Mouse (Mus musculus): ENCODE measurements at regions not wholly inside any gene's neighbourhood (a gene's known extent, or its start where the extent isn't known, plus 50 kb on each side); places are given as distances from the start of the nearest gene placed in this dataset.
A peak's percentile ranks its signal among the peaks of the same experiment; 100 is the strongest.

- DNase-seq (ENCODE audit: low read depth in 2 of 2, low spot score in 2 of 2), result no peak
Observed at GRCm38 (mm10) chr13:56021716-56022115, 114.4 kb downstream of the H2afy start.

GRCm38 (mm10) chr13:56014006-56014405 lies 122.2 kb downstream of the H2afy start:
- DNase-seq (ENCODE audit: low read depth in 2 of 2, low spot score in 2 of 2), result no peak

GRCm38 (mm10) chr13:56010416-56010815 lies 125.7 kb downstream of the H2afy start:
- DNase-seq (ENCODE audit: low read depth in 2 of 2, low spot score in 2 of 2), result no peak

- no peak for DNase-seq (ENCODE audit: low read depth in 2 of 2, low spot score in 2 of 2)
Observed at GRCm38 (mm10) chr13:56006827-56007226, 129.3 kb downstream of the H2afy start.

GRCm38 (mm10) chr13:56005746-56006145 lies 130.4 kb downstream of the H2afy start:
- DNase-seq (ENCODE audit: low read depth in 2 of 2, low spot score in 2 of 2), result no peak

GRCm38 (mm10) chr13:56003724-56004393 lies 132.3 kb downstream of the H2afy start:
- no peak for DNase-seq (ENCODE audit: low read depth in 2 of 2, low spot score in 2 of 2)

GRCm38 (mm10) chr13:55995255-55995654 lies 140.9 kb downstream of the H2afy start:
- DNase-seq (ENCODE audit: low read depth in 2 of 2, low spot score in 2 of 2), result no peak

GRCm38 (mm10) chr13:55994460-55994859 lies 141.7 kb downstream of the H2afy start:
- no peak for DNase-seq (ENCODE audit: low read depth in 2 of 2, low spot score in 2 of 2)

GRCm38 (mm10) chr13:55992699-55993098 lies 143.5 kb downstream of the H2afy start:
- no peak for DNase-seq (ENCODE audit: low read depth in 2 of 2, low spot score in 2 of 2)

- DNase-seq (ENCODE audit: low read depth in 2 of 2, low spot score in 2 of 2), result no peak
Observed at GRCm38 (mm10) chr13:55991216-55991615, 144.9 kb downstream of the H2afy start.

- DNase-seq (ENCODE audit: low read depth in 2 of 2, low spot score in 2 of 2), result no peak
Observed at GRCm38 (mm10) chr13:55990186-55990585, 146.0 kb downstream of the H2afy start.

- no peak for DNase-seq (ENCODE audit: low read depth in 2 of 2, low spot score in 2 of 2)
Observed at GRCm38 (mm10) chr13:55989401-55989800, 146.8 kb downstream of the H2afy start.

- DNase-seq (ENCODE audit: low read depth in 2 of 2, low spot score in 2 of 2), result no peak
Observed at GRCm38 (mm10) chr13:55985396-55985795, 149.4 kb upstream of the Pitx1 start.

- DNase-seq (ENCODE audit: low read depth in 2 of 2, low spot score in 2 of 2), result no peak
Observed at GRCm38 (mm10) chr13:55984772-55985171, 148.8 kb upstream of the Pitx1 start.

- no peak for DNase-seq (ENCODE audit: low read depth in 2 of 2, low spot score in 2 of 2)
Observed at GRCm38 (mm10) chr13:55983851-55984250, 147.9 kb upstream of the Pitx1 start.

GRCm38 (mm10) chr13:55981041-55981440 lies 145.0 kb upstream of the Pitx1 start:
- no peak for DNase-seq (ENCODE audit: low read depth in 2 of 2, low spot score in 2 of 2)

- no peak for DNase-seq (ENCODE audit: low read depth in 2 of 2, low spot score in 2 of 2)
Observed at GRCm38 (mm10) chr13:55977902-55978301, 141.9 kb upstream of the Pitx1 start.

GRCm38 (mm10) chr13:55976911-55977381 lies 141.0 kb upstream of the Pitx1 start:
- DNase-seq (ENCODE audit: low read depth in 2 of 2, low spot score in 2 of 2), result no peak

GRCm38 (mm10) chr13:55974105-55974504 lies 138.1 kb upstream of the Pitx1 start:
- no peak for DNase-seq (ENCODE audit: low read depth in 2 of 2, low spot score in 2 of 2)

GRCm38 (mm10) chr13:55970687-55971086 lies 134.7 kb upstream of the Pitx1 start:
- DNase-seq (ENCODE audit: low read depth in 2 of 2, low spot score in 2 of 2), result no peak

- no peak for DNase-seq (ENCODE audit: low read depth in 2 of 2, low spot score in 2 of 2)
Observed at GRCm38 (mm10) chr13:55969473-55969872, 133.5 kb upstream of the Pitx1 start.

- no peak for DNase-seq (ENCODE audit: low read depth in 2 of 2, low spot score in 2 of 2)
Observed at GRCm38 (mm10) chr13:55967151-55967550, 131.2 kb upstream of the Pitx1 start.

- peak in 1 of 2 experiments; percentile 1 for DNase-seq (ENCODE audit: low read depth in 2 of 2, low spot score in 2 of 2)
Observed at GRCm38 (mm10) chr13:55963005-55963620, 127.1 kb upstream of the Pitx1 start.

Measured in CD8-positive naive resting alpha-beta T cell, adult 2 months (primary cell).